Mouse (Mus musculus) lung, adult 10 weeks (tissue): ENCODE data around the gene Lhb. TPM values are rescaled to one million over a fixed set of nuclear protein-coding genes. Genes with fewer than 3 reads are reported as not detected.

Experiments
- polyA plus RNA-seq: library from polyadenylated mRNA; stranded (reverse); fragments of 350-450 nt; fragmentation: Illumina TruSeq; extraction: RNeasy Lipid Tissue Mini Kit (QIAGEN cat#74804); gene quantifications from one replicate; pipeline ENCODE4 v1.2.3, GENCODE M21; 2014; ENCODE audit warnings: low read depth, low replicate concordance; ENCODE audit not compliant: insufficient read depth

Lhb gene
- polyA plus RNA-seq, result 5.9 TPM

DNA sequence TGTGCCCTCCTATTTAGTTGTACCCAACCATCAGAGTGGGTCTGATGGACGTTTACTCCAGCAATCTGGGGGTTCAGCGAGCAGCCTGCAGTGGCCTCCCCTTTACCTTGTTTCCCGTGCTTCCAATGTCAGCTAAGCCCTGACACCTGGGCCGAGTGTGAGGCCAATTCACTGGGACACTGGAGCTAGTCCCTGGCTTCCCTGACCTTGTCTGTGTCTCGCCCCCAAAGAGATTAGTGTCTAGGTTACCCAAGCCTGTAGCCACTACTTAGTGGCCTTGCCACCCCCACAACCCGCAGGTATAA lies at the start of gene Lhb:
Lhb (plus strand) TSS at position 206 of the 305 bp plus-strand sequence.

DNA sequence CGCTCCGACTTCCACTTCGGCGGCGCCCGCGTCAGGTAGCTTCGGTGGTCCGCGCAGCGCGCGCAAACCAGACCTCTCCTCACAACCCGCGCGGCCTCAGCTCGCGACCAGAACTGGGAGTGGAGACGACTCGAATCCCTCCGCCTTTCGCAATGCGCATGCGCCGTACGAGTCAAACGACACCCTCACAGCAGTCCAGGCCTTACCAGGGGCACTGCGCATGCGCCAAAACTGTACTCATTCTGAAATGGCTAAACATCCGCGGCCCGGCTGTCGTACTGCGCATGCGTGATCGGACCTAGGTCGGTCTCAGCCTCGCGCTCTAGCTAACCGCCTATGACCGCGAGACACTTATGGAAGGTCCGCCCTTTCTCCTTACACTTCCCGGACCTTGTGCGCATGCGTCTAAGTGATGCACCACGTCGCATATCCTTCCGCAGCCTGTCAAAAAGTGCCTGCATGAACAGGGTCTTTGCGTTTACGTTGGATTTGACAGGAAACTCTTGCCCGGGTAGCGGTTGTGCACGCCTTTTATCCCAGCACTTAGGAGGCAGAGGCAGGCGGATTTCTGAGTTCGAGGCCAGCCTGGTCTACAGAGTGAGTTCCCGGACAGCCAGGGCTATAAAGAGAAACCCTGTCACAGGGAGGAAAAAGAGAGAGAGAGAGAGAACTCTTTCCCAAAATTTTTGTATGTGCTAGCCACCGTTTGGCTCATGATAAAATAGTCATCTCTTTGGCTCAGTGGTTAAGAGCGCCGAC lies 24.9 kb upstream of the Lhb start, which contains the start of gene Snrnp70:
Snrnp70 (minus strand) TSS at position 165 of the 759 bp plus-strand sequence.

DNA sequence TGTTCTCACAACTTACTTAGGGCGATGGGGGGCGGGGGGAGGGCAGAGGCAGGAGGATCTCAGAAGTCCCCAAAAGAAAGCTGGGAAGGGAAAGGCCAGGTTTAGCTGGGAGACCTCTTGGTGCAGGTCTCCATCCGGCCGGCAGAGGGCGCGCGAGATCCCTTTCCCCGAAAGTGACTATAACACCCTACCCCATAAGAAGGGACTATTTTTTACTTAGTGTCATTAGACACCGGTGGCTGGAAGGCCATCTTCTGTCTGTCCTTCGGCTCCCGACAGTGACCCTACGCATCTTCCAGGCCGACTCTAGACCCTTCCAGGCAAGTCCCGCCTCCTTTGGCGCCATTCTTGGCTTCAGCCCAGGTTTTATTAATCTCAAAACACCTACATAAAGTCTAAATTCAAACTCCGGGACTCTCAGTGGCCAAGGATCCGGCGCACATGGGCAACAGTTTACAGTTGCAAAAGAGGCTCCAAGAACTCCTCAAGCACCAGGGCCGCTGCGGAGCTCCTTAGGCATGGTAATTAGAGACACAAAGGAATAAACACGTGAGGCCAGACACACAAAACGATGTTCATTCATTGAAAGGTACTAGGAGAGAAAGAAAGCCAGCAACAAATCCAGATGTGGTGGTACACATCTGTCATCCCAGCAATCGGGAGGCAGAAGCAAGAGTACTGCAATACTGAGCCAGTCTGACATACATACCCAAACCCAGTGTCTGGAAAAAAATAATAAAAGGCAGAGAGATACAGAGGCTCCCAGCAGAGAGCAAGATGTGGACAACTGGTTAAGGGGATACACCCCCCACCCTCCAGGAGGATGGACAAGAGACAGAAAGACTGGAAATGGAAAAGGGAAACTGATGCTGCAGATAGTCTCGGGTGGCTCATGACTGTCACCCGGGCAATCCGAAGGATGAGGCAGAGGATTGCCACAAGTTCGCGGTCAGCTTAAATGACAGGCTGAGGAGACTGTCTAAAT lies 15.2 kb upstream of the Lhb start, which contains the start of gene Kcna7:
Kcna7 (plus strand) TSS at position 563 of the 985 bp plus-strand sequence.

DNA sequence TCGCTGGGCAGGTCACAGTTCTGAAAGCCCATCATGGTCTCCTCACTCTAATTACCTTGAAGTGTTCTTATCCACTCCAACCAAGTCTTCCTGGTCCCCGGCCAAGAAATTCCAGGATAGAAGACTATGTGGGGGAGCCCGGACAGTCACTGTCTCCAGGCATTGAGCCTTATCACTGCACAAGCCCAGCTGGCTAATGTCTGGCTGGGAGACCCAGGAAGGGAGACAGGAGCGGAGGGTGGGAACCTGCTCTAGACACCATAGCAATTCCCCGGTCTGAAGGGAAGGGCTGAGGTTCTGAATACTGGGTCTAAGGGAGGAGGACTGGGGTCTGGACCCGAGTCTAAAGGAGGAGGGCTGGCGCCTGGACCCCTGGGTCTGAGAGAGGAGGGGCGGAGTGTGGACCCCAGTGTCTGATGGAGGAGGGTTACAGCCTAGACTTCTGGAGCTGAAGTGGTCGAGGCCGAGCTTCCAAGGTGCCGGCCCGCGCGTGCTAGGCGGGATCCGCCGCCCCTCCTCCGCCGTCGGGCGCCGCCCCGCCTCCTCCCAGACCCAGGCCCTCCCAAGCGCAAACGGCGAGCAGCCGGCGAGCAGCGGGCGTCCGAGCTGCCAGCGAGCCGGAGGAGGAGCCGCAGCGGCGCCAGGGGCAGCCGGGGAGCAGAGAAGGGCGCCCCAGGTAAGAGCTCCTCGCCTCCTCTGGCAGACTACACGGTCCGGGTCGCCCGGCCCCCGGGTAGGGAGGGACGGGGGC lies 7.3 kb upstream of the Lhb start, which contains the start of gene Ntf5:
Ntf5 (plus strand) TSS at position 583 of the 751 bp plus-strand sequence.

DNA sequence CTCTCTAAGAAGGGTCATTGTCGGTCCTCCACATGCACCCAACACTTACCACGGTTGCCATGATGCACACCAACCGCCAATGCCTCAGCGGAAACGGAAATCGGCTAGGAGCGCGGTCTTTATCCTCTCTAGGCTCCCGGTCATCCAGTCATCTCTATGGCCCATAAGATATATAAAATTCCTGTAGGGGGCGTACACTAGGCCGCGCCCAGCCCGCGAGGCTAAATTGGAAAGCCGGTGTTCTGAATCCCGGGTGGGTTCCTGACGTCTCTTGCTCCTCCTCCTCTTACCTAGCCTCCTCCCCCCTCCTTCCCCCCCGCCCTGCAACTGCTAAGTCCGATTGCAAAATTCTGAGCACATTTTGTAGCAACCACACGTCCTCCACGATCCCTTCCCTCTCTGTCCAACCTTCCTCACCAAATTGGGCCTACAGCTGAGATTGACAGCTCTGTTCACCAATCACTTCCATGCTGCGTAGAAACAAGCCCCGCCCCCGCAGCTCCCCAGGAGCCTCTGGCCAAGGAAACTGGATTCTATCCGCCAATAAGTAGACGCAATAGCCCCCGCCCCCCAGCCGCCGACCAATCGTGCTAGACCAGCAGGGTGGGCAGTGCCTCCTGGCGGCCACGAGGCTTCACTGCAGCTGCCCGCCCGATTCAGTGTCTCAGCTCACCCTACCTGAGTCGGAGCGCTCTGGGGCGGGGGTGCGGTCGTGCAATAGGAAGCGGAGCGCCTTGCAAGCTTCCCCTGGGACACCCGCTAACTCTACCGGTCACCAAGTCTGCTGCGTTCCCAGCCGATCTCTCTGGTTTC lies 13.8 kb downstream of the Lhb start, which contains the start of gene Gys1:
Gys1 (plus strand) TSS at position 642 of the 813 bp plus-strand sequence.

DNA sequence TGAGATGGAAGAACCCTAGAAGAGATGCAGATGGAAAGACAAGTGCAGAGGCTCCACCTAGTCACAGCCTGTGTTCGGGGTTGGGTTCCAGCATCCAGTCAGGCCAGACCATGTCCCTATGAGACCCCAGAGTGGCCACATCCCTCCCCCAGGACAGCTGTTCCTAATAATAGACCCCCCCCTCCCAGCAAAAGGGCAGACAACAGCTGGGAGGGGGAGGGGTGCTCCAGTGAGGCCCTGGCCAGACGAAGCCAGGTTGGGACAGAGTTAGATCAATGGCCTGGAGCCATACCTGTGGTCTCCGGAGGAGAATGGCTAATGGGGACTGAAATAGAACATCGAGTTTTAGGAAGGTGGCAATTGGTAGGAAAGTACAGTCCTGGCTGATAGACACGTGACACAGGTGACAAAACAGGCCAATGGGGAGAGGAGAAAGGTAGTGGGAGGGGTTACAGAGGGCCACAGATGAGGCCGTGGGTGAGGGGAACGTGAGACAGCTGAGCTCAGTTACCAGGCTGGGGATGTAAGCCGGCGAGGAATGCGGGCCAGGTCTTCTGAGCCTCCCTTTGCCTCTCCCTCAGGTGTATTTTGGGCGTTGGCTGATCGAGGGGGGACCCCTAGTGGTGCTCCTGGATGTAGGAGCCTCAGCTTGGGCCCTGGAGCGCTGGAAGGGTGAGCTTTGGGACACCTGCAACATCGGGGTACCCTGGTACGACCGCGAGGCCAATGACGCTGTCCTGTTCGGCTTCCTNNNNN lies 17.1 kb downstream of the Lhb start, which contains the start of gene Ruvbl2:
Ruvbl2 (minus strand) TSS at position 576 of the 756 bp plus-strand sequence.

DNA sequence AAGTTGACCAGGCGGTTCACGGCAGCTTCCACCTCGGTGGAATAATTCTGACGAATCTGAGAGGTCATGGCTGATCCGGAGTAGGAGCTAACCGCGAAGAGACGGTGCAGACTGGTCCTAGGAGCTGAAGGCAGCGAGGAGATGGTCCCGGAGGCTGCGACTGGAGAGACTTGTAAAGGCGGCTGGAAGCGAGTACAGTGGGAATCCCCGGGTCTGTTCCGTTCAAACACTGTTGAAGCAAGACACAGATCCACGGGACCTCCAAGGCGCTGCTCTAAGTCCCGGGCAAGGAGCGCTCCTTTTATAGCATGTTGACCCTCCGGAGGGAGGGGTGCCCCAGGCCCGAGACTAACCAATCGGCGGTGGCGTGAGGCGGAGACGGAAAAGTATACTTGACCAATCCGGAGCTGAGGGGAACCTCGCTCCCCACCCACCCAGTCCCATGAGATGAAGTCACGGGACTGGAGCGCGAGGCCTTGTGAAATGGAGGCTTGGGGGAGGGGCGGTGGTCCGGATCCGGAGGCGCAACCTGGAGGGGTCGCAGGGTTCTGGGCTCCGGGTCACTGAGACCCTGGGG lies 39.0 kb downstream of the Lhb start, which contains the start of gene Ftl1:
Ftl1 (minus strand) TSS at position 321 of the 577 bp plus-strand sequence.

DNA sequence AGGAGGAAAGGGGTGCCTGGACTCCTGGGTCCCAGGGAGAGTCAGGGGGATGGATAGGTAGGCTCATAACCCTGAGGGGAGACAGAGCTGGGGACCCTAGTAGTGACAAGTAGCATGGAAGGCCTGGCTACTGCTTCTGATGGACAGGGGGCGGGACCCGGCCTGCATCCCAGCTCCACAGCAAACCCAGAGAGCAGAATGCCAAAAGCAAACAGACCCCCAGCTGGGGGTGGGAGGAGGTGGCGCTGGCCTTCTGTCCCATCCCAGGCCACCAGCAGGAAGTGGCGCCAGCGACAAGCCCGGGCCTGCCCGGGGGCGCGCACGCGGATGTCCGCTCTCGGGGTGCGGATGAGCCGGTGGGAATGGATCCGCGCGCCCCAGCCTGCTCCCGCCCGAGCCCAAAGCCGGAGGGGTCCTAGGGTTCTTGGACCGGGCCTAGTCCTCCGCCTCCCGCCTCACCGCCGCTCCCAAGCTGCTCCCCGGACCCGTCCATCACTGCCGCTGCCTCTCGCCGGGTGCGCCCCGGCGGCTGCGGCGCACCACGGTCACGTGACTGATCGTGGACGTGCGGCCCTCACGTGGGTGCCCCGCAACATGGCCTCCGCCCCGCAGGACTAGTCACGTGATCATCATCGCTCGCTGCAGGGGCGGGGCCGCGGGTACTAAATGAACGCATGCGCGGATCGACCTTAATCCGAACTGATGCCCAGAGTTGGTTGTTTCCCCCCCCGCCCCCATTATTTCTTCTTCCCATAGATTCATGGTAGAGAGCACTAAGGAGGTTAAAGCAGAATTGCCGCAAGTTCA lies 45.9 kb downstream of the Lhb start, which contains the start of gene Bax:
Bax (minus strand) TSS at position 616 of the 807 bp plus-strand sequence.

Other genes with a start within 250 kb of the Lhb start
- gene Gfy, start 241.3 kb upstream of the Lhb start, polyA plus RNA-seq, result not detected
- gene Pth2, start 239.8 kb upstream of the Lhb start, polyA plus RNA-seq, result not detected
- 1.5 TPM for gene Ccdc155, start 215.9 kb upstream of the Lhb start, polyA plus RNA-seq
- 0.81 TPM for gene Dkkl1, start 208.7 kb upstream of the Lhb start, polyA plus RNA-seq
- gene Tead2, start 205.1 kb upstream of the Lhb start, polyA plus RNA-seq, result 16.7 TPM
- gene Cd37, start 181.7 kb upstream of the Lhb start, polyA plus RNA-seq, result 36.3 TPM
- gene Slc6a16, start 179.7 kb upstream of the Lhb start, polyA plus RNA-seq, result not detected
- gene Slc6a21, start 143.3 kb upstream of the Lhb start, polyA plus RNA-seq, result not detected
- gene Trpm4, start 87.0 kb upstream of the Lhb start, polyA plus RNA-seq, result 26.8 TPM
- gene Hrc, start 85.5 kb upstream of the Lhb start, polyA plus RNA-seq, result 4.6 TPM
- gene Ppfia3, start 53.8 kb upstream of the Lhb start, polyA plus RNA-seq, result 0.80 TPM
- not detected for gene Lin7b, start 50.2 kb upstream of the Lhb start, polyA plus RNA-seq
- 123 TPM for gene Snrnp70, start 25.1 kb upstream of the Lhb start, polyA plus RNA-seq
- gene Kcna7, start 15.2 kb upstream of the Lhb start, polyA plus RNA-seq, result not detected
- gene Ntf5, start 7.1 kb upstream of the Lhb start, polyA plus RNA-seq, result 3.0 TPM
- 8.9 TPM for gene Gys1, start 14.0 kb downstream of the Lhb start, polyA plus RNA-seq
- 33.3 TPM for gene Ruvbl2, start 17.3 kb downstream of the Lhb start, polyA plus RNA-seq
- 2,902 TPM for gene Ftl1, start 39.1 kb downstream of the Lhb start, polyA plus RNA-seq
- gene Bax, start 46.1 kb downstream of the Lhb start, polyA plus RNA-seq, result 93.3 TPM
- gene Tulp2, start 61.1 kb downstream of the Lhb start, polyA plus RNA-seq, result not detected
- gene Gm45808, start 66.0 kb downstream of the Lhb start, polyA plus RNA-seq, result not detected
- gene Dhdh, start 68.0 kb downstream of the Lhb start, polyA plus RNA-seq, result 5.0 TPM
- gene Nucb1, start 89.6 kb downstream of the Lhb start, polyA plus RNA-seq, result 134 TPM
- gene Ppp1r15a, start 105.4 kb downstream of the Lhb start, polyA plus RNA-seq, result 62.8 TPM
- 5.7 TPM for gene Plekha4, start 105.5 kb downstream of the Lhb start, polyA plus RNA-seq
- 0.54 TPM for gene Hsd17b14, start 134.1 kb downstream of the Lhb start, polyA plus RNA-seq
- gene Bcat2, start 149.3 kb downstream of the Lhb start, polyA plus RNA-seq, result 43.0 TPM
- not detected for gene Fgf21, start 194.7 kb downstream of the Lhb start, polyA plus RNA-seq
- not detected for gene Fut1, start 196.5 kb downstream of the Lhb start, polyA plus RNA-seq
- 0.38 TPM for gene Izumo1, start 201.0 kb downstream of the Lhb start, polyA plus RNA-seq
- gene Rasip1, start 206.7 kb downstream of the Lhb start, polyA plus RNA-seq, result 47.4 TPM
- 1.9 TPM for gene Mamstr, start 219.2 kb downstream of the Lhb start, polyA plus RNA-seq
- 0.20 TPM for gene Fut2, start 245.6 kb downstream of the Lhb start, polyA plus RNA-seq